Mouse (Mus musculus): ENCODE measurements at regions not wholly inside any gene's neighbourhood (a gene's known extent, or its start where the extent isn't known, plus 50 kb on each side); places are given as distances from the start of the nearest gene placed in this dataset.

- TF ChIP-seq ZC3H11A (IDR thresholded peaks at IDR 0.05; ENCODE audit: low read depth, low read length) (no peak), BHLHE40 (IDR thresholded peaks at IDR 0.05; ENCODE audit: borderline replicate concordance, low read depth, low read length) (peak; percentile 78), POLR2AphosphoS2 (IDR thresholded peaks at IDR 0.05; ENCODE audit: low read length) (0 out of 2 replicates have a peak, but pooled peaks have one; percentile 38), NRF1 (IDR thresholded peaks at IDR 0.05; ENCODE audit: insufficient read depth, low read depth, low read length, poor library complexity, severe bottlenecking) (peak; percentile 67)
Measured at GRCm38 (mm10) chr5:90149611-90150532, 73.9 kb downstream of the Cox18 start (continued).

GRCm38 (mm10) chr5:90135971-90136370 lies 87.8 kb downstream of the Cox18 start:
- Histone ChIP-seq H3K79me2 (ENCODE audit: control insufficient read depth, insufficient read depth, low read length, poor library complexity) (no peaks in the 10 kb centered on the region), H3K27me3 (ENCODE audit: control insufficient read depth in 1 of 2, insufficient read depth in 2 of 2, low read length in 2 of 2) (no peaks in the 10 kb centered on the region), H3K9me3 (replicated peaks; ENCODE audit: insufficient read depth, low read length) (no peaks in the 10 kb centered on the region), H3K27ac (ENCODE audit: control insufficient read depth, low read depth, low read length) (no peak overlapping the region), H3K9ac (ENCODE audit: control insufficient read depth, low read depth, low read length, poor library complexity, severe bottlenecking) (no peak overlapping the region), H3K36me3 (ENCODE audit: control insufficient read depth in 1 of 2, insufficient read depth in 2 of 2, low read length in 2 of 2) (no peaks in the 10 kb centered on the region), H3K4me3 (ENCODE audit: control insufficient read depth in 1 of 2, insufficient read depth in 1 of 2, low read depth in 2 of 2, low read length in 2 of 2) (no peak overlapping the region), H3K4me1 (ENCODE audit: control insufficient read depth in 1 of 2, insufficient read depth in 2 of 2, low read length in 2 of 2) (no peaks in the 10 kb centered on the region)
- DNase-seq (ENCODE audit: low read depth, low spot score), result no peak
- TF ChIP-seq MEF2A (IDR thresholded peaks at IDR 0.05; ENCODE audit: extremely low read depth, insufficient replicate concordance, low read depth, low read length, poor library complexity, severe bottlenecking) (no peak), RCOR1 (IDR thresholded peaks at IDR 0.05; ENCODE audit: low read depth, low read length) (no peak), CTCF (IDR thresholded peaks at IDR 0.05 in 2 of 3, conservative IDR thresholded peaks at IDR 0.05 in 1 of 3; ENCODE audit: control insufficient read depth in 1 of 3, insufficient read depth in 1 of 3, low read depth in 2 of 3, low read length in 3 of 3, poor library complexity in 1 of 3, severe bottlenecking in 1 of 3) (no peak), MAX (IDR thresholded peaks at IDR 0.05; ENCODE audit: low read length) (no peak), POLR2AphosphoS2 (IDR thresholded peaks at IDR 0.05; ENCODE audit: low read length) (no peak), ELF1 (IDR thresholded peaks at IDR 0.05; ENCODE audit: low read depth, low read length) (no peak)

GRCm38 (mm10) chr5:90107036-90107435 lies 116.8 kb downstream of the Cox18 start:
- Histone ChIP-seq H3K79me2 (ENCODE audit: control insufficient read depth, insufficient read depth, low read length, poor library complexity) (no peaks in the 10 kb centered on the region), H3K9me3 (replicated peaks; ENCODE audit: insufficient read depth, low read length) (no peaks in the 10 kb centered on the region), H3K4me3 (ENCODE audit: control insufficient read depth in 1 of 2, insufficient read depth in 1 of 2, low read depth in 2 of 2, low read length in 2 of 2) (no peak overlapping the region), H3K9ac (ENCODE audit: control insufficient read depth, low read depth, low read length, poor library complexity, severe bottlenecking) (no peak overlapping the region), H3K4me1 (ENCODE audit: control insufficient read depth in 1 of 2, insufficient read depth in 2 of 2, low read length in 2 of 2) (no peaks in the 10 kb centered on the region), H3K36me3 (ENCODE audit: control insufficient read depth in 1 of 2, insufficient read depth in 2 of 2, low read length in 2 of 2) (no peaks in the 10 kb centered on the region), H3K27ac (ENCODE audit: control insufficient read depth, low read depth, low read length) (no peak overlapping the region), H3K27me3 (ENCODE audit: control insufficient read depth in 1 of 2, insufficient read depth in 2 of 2, low read length in 2 of 2) (no peaks in the 10 kb centered on the region)
- TF ChIP-seq BHLHE40 (IDR thresholded peaks at IDR 0.05; ENCODE audit: borderline replicate concordance, low read depth, low read length), result no peak
- no peak for TF ChIP-seq ZC3H11A (IDR thresholded peaks at IDR 0.05; ENCODE audit: low read depth, low read length)
- no peak for TF ChIP-seq MYB (IDR thresholded peaks at IDR 0.05; ENCODE audit: low read depth, low read length)
- TF ChIP-seq MXI1 (IDR thresholded peaks at IDR 0.05; ENCODE audit: low read depth, low read length), result no peak
- no peak for TF ChIP-seq MEF2A (IDR thresholded peaks at IDR 0.05; ENCODE audit: extremely low read depth, insufficient replicate concordance, low read depth, low read length, poor library complexity, severe bottlenecking)
- no peak for TF ChIP-seq E2F4 (IDR thresholded peaks at IDR 0.05; ENCODE audit: borderline replicate concordance, low read depth, low read length)
- no peak for TF ChIP-seq POLR2AphosphoS2 (IDR thresholded peaks at IDR 0.05; ENCODE audit: low read length)
- TF ChIP-seq POLR2A (IDR thresholded peaks at IDR 0.05; ENCODE audit: control insufficient read depth in 1 of 2, insufficient read depth in 1 of 2, low read depth in 1 of 2, low read length in 2 of 2, poor library complexity in 1 of 2), result no peak
- TF ChIP-seq CTCF (IDR thresholded peaks at IDR 0.05 in 2 of 3, conservative IDR thresholded peaks at IDR 0.05 in 1 of 3; ENCODE audit: control insufficient read depth in 1 of 3, insufficient read depth in 1 of 3, low read depth in 2 of 3, low read length in 3 of 3, poor library complexity in 1 of 3, severe bottlenecking in 1 of 3), result no peak
- TF ChIP-seq ELF1 (IDR thresholded peaks at IDR 0.05; ENCODE audit: low read depth, low read length), result no peak
- TF ChIP-seq MAX (IDR thresholded peaks at IDR 0.05; ENCODE audit: low read length), result no peak
- no peak for TF ChIP-seq MAZ (IDR thresholded peaks at IDR 0.05; ENCODE audit: low read depth, low read length)
- TF ChIP-seq MAFK (IDR thresholded peaks at IDR 0.05; ENCODE audit: borderline replicate concordance, low read depth, low read length), result no peak
- TF ChIP-seq TCF12 (IDR thresholded peaks at IDR 0.05; ENCODE audit: low read depth, low read length), result no peak
- no peak for TF ChIP-seq SIN3A (IDR thresholded peaks at IDR 0.05; ENCODE audit: low read length)
- no peak for TF ChIP-seq JUND (IDR thresholded peaks at IDR 0.05; ENCODE audit: low read depth, low read length)
- TF ChIP-seq EP300 (IDR thresholded peaks at IDR 0.05; ENCODE audit: low read depth in 1 of 2, low read length in 2 of 2), result no peak
- no peak for TF ChIP-seq ETS1 (IDR thresholded peaks at IDR 0.05; ENCODE audit: low read depth, low read length)
- no peak for TF ChIP-seq GABPA (IDR thresholded peaks at IDR 0.05; ENCODE audit: low read depth, low read length)
- TF ChIP-seq TBP (IDR thresholded peaks at IDR 0.05; ENCODE audit: low read depth, low read length), result no peak
- no peak for DNase-seq (ENCODE audit: low read depth, low spot score)

Data from MEL (cell line).